Mouse (Mus musculus): Measurements from ENCODE around the gene Dhrs2. TPM values are rescaled to one million over a fixed set of nuclear protein-coding genes. Genes with fewer than 3 reads are reported as not detected.

Gene Dhrs2
- polyA plus RNA-seq, 1 experiment from 2014 or later: 0.19 TPM

GRCm38 (mm10) chr14:55271158-55271557, 49.4 kb downstream of the Dhrs2 start:
- no peaks in the 10 kb centered on the region for H3K4me1 ChIP-seq (ENCODE audit: control insufficient read depth, insufficient read depth, low read length)
- no peak overlapping the region for H3K9ac ChIP-seq (replicated peaks; ENCODE audit: low read depth, low read length)
- WGBS: 47% methylated on average over 3 of the region's 3 CpGs
- H3K27ac ChIP-seq (ENCODE audit: low read length): no peak overlapping the region
- no peak for ATAC-seq (ENCODE audit: insufficient number of reproducible peaks, insufficient read depth, low FRiP score, low read depth)
- H3K4me2 ChIP-seq (replicated peaks; ENCODE audit: low read depth, low read length): no peak overlapping the region
- no peaks in the 10 kb centered on the region for H3K36me3 ChIP-seq (ENCODE audit: control insufficient read depth, insufficient read depth, low read length)
- H3K27me3 ChIP-seq (ENCODE audit: control insufficient read depth, insufficient read depth, low read length): no peaks in the 10 kb centered on the region
- H3K4me3 ChIP-seq (ENCODE audit: low read depth, low read length): no peak overlapping the region
- no peaks in the 10 kb centered on the region for H3K9me3 ChIP-seq (ENCODE audit: control insufficient read depth, low read depth, low read length)

DNA sequence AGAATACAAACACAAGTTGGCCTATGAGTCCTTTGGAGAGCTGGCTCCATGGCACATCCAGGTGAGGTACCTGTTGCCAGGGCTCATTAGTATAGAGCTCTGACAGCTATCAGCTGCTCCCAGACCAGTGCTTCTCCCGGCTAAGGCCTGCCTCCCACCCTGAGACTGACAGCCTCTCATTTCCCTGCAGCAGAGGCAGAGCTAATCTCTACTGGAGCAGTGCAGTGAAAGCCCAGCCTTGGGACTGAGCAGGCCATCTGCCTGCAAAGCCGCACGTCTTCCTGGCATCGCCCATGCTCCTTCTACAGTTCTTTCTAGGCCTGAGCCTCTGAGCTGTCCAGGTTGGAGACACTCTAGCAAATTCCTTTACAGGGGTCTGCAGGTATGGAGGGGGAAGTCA, 51.2 kb downstream of the Dhrs2 start:
- no peaks in the 10 kb centered on the region for H3K9me3 ChIP-seq (ENCODE audit: control insufficient read depth, low read depth, low read length)
- no peak overlapping the region for H3K27ac ChIP-seq (ENCODE audit: low read length)
- H3K4me1 ChIP-seq (ENCODE audit: control insufficient read depth, insufficient read depth, low read length): no peaks in the 10 kb centered on the region
- H3K27me3 ChIP-seq (ENCODE audit: control insufficient read depth, insufficient read depth, low read length): no peaks in the 10 kb centered on the region
- no peak overlapping the region for H3K4me2 ChIP-seq (replicated peaks; ENCODE audit: low read depth, low read length)
- ATAC-seq (ENCODE audit: insufficient number of reproducible peaks, insufficient read depth, low FRiP score, low read depth): no peak
- no peaks in the 10 kb centered on the region for H3K36me3 ChIP-seq (ENCODE audit: control insufficient read depth, insufficient read depth, low read length)
- 70% methylated on average over 4 of the region's 4 CpGs for WGBS
- no peak overlapping the region for H3K4me3 ChIP-seq (ENCODE audit: low read depth, low read length)
- no peak overlapping the region for H3K9ac ChIP-seq (replicated peaks; ENCODE audit: low read depth, low read length)

- Histone ChIP-seq H3K27ac (ENCODE audit: low read length) (no peak overlapping the region), H3K9ac (replicated peaks; ENCODE audit: low read depth, low read length) (no peak overlapping the region), H3K36me3 (ENCODE audit: control insufficient read depth, insufficient read depth, low read length) (no peaks in the 10 kb centered on the region), H3K9me3 (ENCODE audit: control insufficient read depth, low read depth, low read length) (no peaks in the 10 kb centered on the region), H3K27me3 (ENCODE audit: control insufficient read depth, insufficient read depth, low read length) (no peaks in the 10 kb centered on the region), H3K4me1 (ENCODE audit: control insufficient read depth, insufficient read depth, low read length) (no peaks in the 10 kb centered on the region), H3K4me2 (replicated peaks; ENCODE audit: low read depth, low read length) (no peak overlapping the region), H3K4me3 (ENCODE audit: low read depth, low read length) (no peak overlapping the region)
- no peak for ATAC-seq (ENCODE audit: insufficient number of reproducible peaks, insufficient read depth, low FRiP score, low read depth)
- WGBS: 92% methylated on average over 6 of the region's 6 CpGs
Measured at GRCm38 (mm10) chr14:55274810-55275209, 53.0 kb downstream of the Dhrs2 start.

GRCm38 (mm10) chr14:55279322-55280069, 57.7 kb downstream of the Dhrs2 start:
- Histone ChIP-seq H3K36me3 (ENCODE audit: control insufficient read depth, insufficient read depth, low read length) (no peaks in the 10 kb centered on the region), H3K9me3 (ENCODE audit: control insufficient read depth, low read depth, low read length) (no peaks in the 10 kb centered on the region), H3K9ac (replicated peaks; ENCODE audit: low read depth, low read length) (no peak overlapping the region), H3K4me1 (ENCODE audit: control insufficient read depth, insufficient read depth, low read length) (no peaks in the 10 kb centered on the region), H3K4me2 (replicated peaks; ENCODE audit: low read depth, low read length) (no peak overlapping the region), H3K27me3 (ENCODE audit: control insufficient read depth, insufficient read depth, low read length) (no peaks in the 10 kb centered on the region), H3K27ac (ENCODE audit: low read length) (no peak overlapping the region), H3K4me3 (ENCODE audit: low read depth, low read length) (no peak overlapping the region)
- ATAC-seq (ENCODE audit: insufficient number of reproducible peaks, insufficient read depth, low FRiP score, low read depth): no peak
- WGBS: 46% methylated on average over 7 of the region's 7 CpGs

Other genes starting within 250 kb of the Dhrs2 start
- not detected in 2 replicates for gene Gm17428, start 245.1 kb upstream of the Dhrs2 start, polyA plus RNA-seq (2014; fragmentation: Nextera tagmentation; extraction: Ambion mirVana)
- gene Myh7, start 227.4 kb upstream of the Dhrs2 start, polyA plus RNA-seq (2014; fragmentation: Nextera tagmentation; extraction: Ambion mirVana): 5.9 and 7.7 TPM in 2 replicates
- gene Ngdn, start 206.6 kb upstream of the Dhrs2 start, polyA plus RNA-seq (2014; fragmentation: Nextera tagmentation; extraction: Ambion mirVana): 66.4 and 75.7 TPM in 2 replicates
- 6.0 and 6.6 TPM in 2 replicates for gene Zfhx2, start 129.7 kb upstream of the Dhrs2 start, polyA plus RNA-seq (2014; fragmentation: Nextera tagmentation; extraction: Ambion mirVana)
- gene Thtpa, start 127.2 kb upstream of the Dhrs2 start, polyA plus RNA-seq (2014; fragmentation: Nextera tagmentation; extraction: Ambion mirVana): 19.8 and 25.0 TPM in 2 replicates
- 28.7 and 30.8 TPM in 2 replicates for gene Ap1g2, start 115.4 kb upstream of the Dhrs2 start, polyA plus RNA-seq (2014; fragmentation: Nextera tagmentation; extraction: Ambion mirVana)
- gene Jph4, start 105.1 kb upstream of the Dhrs2 start, polyA plus RNA-seq (2014; fragmentation: Nextera tagmentation; extraction: Ambion mirVana): 2.6 and 2.7 TPM in 2 replicates

All from stomach, embryonic 14.5 days (tissue).